Mouse (Mus musculus) retina, postnatal 7 days (tissue): ENCODE data around the gene Ifi27.
A peak's percentile ranks its signal among the peaks of the same experiment; 100 is the strongest.
"Not testable (repeated sequence)": the region's sequence is repeated elsewhere in the genome, so short reads cannot be mapped to it uniquely, and the experiment has no call there.

Source experiments
- DNase-seq: peaks from one replicate; pipeline ENCODE4 v3.0.0-alpha.2; 2012; ENCODE audit warnings: low read depth, low spot score

Gene Ifi27

DNA sequence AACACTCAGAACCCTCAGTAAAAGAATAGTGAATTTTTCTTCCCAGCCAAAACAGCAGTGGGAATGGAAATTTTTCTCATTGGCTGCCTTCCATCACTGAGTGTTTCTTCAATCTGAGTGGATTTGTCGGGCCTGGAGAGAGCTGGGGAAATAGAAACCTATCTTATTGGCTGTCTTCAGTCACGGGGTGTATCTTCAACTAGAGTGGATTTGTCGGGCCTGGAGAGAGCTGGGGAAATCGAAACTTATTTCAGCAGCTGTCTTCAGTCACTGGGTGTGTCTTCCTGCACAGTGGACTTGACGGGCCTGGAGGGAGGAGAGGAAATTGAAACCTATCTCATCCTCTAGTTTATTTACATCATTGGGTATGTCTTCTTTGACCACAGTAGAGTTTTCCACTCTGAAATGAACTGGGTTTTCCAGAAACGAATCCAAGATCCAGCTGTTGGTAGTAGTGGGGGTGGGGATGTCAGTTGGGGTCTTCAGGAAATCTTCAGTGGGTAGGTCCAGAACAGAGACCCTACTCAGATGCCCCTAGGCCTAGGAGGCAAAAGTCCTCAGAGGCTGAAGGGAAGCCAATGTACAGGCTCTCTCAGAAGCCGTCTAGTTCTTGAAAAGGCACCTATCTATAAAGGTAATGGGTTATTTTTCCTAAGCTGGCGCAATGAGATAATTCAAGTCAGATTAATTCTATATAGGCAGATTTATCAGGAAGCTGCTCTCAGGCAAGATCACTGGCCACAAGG, at the start of gene Ifi27:
Ifi27 (plus strand) TSS at position 226 of the 746 bp plus-strand sequence.
- no peak for DNase-seq

DNA sequence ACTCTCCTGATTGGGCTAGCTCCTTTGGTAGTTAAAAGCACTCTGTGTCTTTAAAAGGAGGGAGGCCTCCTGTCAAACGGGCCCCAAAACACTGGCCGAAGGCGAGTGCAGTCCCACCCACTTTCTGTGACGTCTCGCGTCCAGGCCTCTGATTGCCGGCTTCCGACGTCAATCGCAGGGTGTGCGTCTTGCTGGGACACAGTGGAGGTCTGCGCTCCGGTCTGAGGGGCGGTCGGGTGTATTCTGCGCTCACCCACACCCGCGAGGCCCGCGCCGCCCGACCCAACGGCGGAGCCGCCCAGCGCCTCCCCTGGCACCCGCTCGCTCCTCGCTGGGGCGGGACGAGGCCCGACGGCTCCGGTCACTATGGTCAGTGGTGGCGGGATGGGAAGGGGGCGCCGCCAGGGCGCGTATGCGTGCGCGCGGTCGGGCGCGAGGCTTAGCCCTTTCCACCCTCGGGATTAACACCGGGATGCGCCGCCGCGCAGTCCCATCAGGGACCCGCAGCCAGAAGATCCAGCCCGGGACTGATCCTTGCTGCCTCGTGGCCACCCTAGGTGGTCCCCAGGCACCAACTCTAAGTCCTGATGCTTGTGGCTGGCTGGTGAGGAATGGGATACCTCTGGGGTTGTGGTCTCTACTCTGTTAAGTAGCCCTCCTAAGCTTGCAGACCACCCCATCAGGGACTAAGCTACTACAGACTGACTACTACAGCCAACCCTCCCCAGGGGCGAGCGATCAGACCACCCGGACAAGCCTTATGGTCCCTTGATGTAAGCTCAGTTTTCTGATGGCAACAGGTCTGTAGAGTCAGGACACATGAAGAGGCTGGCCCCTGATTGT, 45.3 kb upstream of the Ifi27 start, which contains the start of gene Otub2:
Otub2 (plus strand) TSS at position 178 of the 843 bp plus-strand sequence.
- peak; percentile 96 for DNase-seq

DNA sequence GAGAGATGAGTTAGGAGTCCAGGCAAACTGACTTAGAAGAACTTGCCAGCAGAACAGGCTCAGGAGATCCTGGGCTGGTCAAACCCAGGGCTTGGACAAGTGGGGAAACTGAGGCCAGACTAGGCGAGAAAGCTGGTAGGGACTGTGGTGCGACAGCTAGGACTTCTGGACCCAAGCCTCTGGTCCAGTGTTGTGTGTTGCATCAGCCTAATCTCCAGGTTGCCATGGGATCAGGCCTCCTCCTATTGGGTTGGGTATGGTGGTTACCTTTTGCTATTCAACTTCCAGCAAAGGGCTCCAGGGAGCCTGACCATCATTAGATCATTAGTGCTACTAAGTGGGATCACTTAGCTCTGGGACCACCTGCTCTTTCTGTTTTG, 44.7 kb upstream of the Ifi27 start:
- no peak for DNase-seq

DNA sequence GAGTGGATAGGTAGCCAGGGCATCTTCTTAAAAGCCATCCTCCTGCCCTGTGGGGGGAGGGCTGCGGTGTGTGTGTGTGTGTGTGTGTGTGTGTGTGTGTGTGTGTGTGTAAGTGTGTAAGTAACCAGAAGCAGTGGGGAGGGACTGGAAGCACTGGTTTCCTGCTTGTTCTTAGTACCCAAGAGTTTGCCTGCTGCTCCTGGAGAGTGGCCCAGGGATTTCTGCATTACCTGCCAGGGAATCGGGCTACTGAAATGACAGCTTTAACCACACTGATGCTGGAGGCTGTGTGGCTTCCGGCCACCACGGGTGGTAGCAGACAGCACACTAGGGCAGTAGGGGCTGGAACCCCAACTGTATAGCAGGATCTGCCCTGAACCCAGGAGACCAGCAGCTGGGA, 44.0 kb upstream of the Ifi27 start:
- DNase-seq: no peak

DNA sequence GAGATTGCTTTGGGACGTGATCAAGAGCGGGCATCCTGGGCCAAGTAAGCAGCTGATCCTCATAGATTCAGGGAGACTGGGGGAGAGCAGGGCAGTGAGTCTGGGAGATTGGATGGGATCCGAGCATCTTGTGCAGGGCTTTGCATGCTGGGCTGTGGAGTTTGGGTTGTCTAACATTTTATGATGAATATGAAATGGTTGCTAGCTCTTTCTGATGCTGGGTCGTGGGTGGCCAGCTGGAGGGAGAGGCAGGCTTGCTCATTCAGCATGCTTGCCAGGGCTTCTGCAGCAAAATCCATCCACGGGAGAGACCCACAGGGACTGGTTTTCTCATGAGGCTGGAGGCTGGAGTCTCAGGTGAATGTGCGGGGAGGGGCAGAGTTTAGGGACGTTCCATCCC, 42.9 kb upstream of the Ifi27 start:
- DNase-seq: no peak

DNA sequence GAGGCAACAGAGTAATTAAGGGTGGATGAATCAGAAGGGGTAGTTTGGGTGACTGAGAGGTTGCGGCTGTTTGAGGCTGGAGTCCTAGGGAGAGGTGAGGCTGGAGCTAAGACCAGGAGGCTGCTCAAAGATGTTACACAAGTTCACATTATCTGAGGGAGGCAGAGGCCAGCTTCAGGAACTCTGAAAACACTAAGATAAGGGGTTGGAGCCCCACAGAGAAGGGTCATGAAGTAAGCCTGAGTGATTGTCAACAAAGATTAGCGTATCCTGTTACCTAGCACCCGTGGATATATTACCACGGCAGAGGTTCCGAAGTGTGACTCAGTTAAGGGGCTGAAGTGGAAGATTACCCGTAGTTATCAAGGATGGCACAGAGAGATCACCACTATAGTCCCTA, 40.5 kb upstream of the Ifi27 start:
- no peak for DNase-seq

DNA sequence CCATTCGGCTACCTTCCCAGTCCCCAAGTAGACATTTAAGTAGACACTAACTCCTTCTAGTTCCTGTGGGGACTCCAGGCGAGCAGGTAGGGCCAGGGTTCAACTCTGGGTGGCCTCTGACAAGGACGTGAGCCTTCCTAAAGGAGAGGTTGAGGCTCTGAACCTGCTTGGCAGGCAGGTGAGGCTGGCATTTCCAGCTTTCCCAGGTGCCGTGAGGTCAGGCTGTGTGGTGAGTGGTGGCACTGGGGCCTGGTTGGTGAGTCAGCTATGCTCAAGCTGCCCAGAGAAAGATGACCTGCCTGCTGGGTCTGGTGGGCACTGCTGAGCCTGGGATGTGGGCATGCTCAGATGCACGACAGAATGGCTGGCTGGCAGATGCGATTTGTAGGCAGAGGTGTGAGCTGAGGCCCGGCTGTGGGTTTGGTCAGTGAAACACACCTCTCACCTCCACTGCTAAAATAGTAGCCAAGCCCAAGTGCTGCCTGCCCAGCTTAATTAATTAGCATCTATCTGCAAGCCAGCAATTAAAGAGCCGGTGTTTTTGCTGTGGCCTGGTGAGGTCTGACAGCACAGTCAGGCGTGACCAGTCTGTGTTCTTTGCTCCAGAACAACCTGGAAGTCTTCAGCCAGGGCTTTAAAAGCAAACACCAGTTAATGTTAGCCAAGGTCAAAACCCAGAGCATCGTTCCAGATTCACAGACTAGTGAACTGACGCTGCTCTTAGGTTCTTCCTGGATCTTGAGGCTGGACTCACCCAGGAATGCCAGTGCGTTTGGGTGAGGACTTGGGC, 38.3 kb upstream of the Ifi27 start:
- no peak for DNase-seq

DNA sequence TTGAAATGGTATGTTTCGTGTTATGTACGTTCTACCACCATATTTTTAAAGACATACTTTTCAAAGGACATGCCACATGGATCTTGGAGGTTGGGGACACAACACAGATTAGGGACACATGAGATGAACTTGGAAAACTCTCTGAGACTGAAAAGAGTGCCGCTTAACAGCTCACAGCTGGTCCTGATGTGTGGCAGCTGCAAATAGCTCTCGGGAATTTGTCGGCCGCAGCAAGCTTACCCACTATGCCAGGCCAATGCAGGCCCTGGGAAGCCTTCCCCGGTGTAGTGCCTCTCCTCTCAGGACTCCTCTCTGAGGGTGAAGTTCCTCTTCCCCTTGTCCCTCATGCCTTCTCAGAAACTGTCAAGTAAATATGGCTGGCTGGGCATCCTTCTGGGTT, 37.3 kb upstream of the Ifi27 start:
- DNase-seq: no peak

DNA sequence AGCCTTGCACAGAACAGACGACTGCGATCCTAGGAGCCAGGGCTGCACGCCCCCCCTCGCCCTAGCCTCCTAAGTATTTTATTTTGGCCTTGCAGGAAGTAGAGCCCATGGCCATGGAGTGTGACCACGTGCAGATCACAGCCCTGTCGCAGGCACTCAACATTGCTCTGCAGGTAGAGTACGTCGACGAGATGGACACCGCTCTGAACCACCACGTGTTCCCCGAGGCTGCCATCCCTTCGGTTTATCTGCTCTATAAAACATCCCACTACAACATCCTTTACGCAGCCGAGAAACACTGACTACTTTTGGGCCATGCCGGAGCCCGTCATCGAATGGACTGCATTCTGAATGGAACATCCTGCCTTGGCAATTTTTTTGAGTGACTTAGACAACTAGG, 29.9 kb upstream of the Ifi27 start:
- no peak for DNase-seq

DNA sequence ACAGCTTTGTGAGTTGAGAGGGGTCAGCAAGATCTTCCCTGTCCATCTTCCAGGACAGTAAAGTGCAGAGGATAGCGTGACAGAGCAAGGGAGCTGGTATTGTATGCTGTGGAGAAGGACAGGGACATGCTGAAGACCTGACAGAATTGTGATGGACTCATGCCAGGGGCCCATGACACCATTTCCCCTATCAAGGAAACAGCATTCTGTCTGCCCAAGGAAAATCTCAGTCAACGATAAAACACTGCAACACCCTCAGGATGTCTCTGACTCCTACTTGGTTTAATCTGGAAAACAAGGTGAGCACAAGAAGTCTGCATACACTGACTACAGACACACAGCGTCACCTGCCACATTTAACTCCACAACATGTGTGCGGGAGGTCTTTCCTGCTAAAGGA, 26.3 kb upstream of the Ifi27 start, which contains the start of gene 9330161L09Rik:
9330161L09Rik (minus strand) TSS at position 101 of the 400 bp plus-strand sequence.
- no peak for DNase-seq

DNA sequence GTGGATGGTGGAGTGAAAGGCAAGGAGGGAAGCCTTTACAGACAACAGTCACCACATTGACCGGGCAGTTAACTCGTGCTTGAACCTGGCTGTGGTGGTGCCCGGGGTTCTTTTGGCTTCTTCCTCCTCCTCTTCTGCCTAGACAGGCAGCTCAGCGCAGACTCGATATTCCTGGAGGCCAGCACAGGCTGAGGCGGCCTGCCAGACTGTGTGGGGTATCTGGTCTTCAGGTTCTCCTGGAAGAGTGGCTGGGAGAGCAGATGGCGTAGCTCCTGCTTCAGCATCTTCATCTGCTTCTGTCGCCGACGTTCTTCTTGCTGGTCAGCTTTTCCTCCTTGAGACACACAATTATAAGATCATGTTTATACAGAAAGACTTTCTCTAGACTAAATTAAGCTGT, 25.9 kb upstream of the Ifi27 start:
- DNase-seq: no peak

DNA sequence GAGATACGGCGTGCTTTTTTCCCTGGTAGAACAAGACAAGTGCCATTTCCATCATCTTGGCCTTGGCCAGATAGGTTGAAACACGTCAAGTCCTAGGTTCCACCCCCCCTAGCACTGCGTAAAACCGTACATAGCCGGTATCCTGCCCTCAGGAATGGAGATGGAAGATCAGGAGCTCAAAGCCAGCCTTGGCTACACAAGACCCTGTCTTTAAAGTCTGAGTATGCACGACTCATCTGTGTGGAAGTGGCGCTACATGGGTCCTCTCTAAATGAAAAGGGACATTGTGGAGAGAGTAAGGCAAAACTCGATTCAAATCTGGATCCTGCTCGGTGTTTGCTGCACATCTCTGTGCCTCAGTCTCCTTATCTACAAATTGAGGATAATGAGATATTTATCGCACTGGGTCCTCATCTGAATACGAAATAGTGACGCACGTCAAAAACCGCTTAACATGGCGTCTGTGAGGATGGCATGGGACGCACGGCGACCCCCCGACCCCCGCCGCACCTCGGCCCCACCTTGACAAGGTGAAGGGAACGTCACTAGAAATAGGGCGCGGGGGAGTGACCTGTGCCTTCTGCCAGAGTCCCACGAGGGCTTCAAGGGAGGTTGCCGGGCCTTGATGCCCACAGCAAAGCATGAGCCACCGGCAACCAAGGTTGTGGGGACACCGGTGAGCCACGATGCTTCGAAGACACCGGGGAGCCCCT, 8.8 kb upstream of the Ifi27 start:
- no peak for DNase-seq

DNA sequence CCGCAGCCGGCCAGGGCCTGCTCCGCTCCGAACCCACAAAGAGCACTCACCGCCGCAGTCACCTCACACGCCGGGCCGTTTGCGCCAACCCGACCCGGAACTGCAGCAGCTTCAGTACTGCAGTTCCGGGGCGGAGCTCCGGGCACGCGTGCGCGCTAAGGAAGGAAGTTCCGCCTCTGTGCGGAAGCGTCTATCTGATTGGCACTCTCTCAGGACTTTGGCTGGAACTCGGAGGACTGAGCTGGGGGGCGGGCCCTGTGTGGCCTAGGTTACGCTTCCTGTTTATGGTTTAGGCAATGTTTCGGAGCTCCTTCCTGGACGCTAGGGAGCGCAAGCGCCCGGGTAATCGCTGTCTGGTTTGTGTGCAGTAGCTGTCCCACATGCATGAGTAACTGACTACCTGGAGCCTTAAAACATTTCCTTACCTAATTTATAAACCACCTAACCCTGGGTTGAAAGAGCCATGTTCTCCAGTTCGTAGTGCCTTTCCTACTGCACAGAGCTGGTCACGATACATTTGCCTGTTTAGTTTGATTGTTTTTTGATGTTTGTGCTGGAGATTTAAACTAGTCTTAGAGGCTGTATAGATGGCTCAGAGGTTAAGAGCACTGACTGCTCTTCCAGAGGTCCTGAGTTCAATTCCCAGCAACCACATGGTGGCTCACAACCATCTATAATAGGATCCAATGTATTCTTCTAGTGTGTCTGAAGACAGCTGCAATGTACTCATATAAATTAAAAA, 8.1 kb upstream of the Ifi27 start, which contains the start of gene Ddx24:
Ddx24 (minus strand) TSS at position 102 of the 742 bp plus-strand sequence.
- peak; percentile 96 for DNase-seq

DNA sequence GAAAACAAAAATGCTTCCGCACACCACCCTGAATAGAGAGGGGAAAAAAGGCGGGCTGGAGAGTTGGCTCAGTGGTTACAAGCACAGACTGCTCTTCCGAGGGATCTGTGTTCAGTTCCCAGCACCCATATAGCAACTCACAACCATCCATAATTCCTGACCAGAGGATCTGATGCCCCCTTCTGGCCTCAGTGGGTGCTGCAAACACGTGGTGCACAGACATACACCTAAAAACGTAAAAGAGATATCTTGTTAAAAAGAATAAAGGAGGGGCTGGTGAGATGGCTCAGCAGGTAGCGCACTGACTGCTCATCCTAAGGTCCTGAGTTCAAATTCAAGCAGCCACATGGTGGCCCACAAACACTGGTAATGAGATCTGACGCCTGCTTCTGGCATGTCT, 7.3 kb upstream of the Ifi27 start:
- no peak for DNase-seq

DNA sequence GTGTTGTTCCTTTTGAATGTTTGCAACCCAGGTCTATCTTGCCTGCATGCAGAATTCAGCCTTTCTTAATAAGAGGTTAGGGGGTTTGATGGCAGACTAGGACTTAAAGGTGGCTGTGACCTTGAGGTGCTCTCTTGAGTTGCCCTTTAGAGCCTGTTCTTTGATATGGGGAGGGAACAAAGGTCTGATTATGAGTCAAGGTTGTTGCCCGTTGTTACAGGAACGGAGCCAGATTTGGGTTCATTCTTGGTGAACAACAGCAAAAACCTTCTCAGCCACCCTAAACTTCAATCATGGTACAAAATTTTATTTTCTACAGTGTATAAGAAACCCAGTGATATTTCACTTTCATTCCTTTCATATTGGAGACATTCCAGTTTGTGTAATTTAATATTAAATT, 581 bp upstream of the Ifi27 start:
- no peak for DNase-seq

DNA sequence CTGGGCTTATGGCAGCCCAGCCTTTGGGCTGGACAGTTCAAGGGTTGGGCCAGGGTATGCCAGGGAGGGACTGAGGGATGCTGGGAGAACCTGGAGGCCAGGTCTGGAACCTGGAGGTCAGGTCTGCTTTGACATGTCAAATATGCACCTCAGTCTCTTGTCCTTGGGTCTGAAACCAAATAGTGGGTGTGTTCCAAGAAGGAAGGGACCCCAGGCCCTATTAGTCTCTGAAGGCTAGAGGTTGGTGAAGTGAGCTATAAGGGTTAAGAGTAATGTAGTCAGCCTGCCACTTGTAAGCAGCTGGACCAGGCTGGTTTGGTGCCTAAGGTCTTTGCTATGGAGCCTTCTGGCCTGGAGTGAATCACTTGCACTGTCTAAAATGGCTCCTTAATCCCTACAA, 850 bp downstream of the Ifi27 start:
- no peak for DNase-seq

DNA sequence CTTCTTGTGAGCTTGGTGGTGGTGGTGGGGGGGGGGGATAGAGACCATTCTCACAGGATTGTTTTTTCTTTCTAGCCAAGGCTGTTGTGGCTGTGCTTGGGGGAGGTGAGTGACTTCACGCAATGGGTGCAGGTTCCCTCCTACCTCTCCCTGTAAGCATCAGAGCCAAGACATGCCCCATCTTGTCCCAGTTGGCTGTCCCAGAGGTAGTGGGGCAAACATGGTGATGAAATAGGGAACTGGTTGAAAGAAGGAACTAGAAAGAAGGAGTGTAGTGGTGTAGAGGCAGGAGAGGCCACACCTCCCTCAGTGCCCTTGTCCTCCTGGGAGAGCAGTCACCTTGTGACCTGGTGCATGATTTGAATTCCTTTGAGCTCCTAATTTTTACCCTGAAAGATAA, 3.6 kb downstream of the Ifi27 start:
- DNase-seq: no peak

DNA sequence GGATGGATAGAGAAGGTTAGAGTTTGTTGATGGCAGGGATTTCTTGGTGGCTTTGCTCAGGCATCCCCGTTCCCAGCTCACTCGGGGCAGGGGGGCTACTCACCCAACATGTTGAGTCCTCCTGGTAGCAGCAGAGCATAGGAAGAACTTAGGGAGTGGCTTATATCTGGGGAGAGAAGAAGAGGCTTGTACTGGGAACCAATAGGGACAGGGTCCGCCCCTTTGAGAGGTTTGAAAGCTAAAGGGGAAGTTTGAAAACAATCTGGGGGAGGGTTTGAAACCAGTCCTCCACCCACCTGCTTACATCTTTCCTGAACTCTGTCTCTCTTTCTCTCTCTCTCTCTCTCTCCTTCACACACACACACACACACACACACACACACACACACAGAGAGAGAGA, 9.5 kb downstream of the Ifi27 start, which contains the start of gene Ifi27l2a:
Ifi27l2a (minus strand) TSS at position 157 of the 400 bp plus-strand sequence.
- DNase-seq: no peak

DNA sequence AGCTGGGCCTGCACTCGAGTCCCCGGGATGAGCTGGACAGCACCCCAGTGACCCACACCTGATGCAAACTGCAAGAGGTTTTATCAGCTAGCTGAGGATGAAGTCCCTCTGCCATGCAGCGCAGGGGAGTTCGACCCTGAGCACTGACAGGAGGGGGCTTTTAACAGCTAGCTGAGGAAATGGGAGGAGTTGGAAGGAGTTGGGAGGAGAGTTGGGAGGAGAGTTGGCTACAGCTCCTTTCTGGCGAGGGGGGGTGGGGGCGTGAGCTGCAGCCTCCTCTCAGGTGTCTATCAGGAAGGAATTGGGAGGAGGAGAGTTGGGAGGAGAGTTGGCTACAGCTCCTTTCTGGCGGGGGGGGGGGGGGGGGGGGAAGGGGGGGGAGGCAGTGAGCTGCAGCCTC, 10.2 kb downstream of the Ifi27 start:
- not testable (repeated sequence) for DNase-seq

DNA sequence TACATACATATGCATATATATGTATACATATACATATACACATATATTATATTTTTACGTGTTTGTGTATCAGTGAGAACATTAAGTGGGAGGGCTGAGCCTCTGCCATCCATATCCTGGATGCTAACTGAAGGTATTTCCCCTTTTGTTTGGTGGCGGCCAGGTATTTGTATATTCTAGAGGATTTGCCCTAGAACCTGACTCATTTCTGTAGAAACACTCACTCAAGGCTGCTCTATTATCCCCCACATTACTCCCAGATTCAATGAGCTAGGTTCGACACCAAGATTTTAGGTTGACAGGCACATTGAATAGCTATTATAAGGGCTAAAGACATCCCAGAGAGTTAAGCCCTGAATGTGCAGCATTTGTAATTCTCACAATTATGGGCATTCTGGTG, 11.0 kb downstream of the Ifi27 start:
- no peak for DNase-seq

DNA sequence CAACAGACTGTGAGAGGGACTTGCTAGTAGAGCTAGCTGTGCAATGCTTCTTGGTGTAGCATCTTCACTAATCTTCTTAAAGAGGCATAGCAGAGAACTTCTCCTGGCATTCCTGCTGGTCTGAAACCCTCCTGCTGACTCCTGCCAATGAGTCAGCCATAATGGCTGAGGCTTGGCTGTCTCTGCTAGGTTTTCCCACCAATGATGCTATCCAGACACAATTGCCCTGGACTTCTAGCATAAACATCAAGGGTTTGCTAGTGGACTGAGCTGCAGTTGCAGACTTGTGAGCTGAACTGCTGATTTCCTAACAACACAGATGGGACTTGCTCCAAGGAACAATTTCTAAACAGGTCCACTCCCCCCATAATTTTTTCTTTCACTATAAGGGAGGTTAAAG, 19.4 kb downstream of the Ifi27 start:
- no peak for DNase-seq
